Mouse (Mus musculus) hindbrain, embryonic 10.5 days (tissue): ENCODE measurements around the gene Scamp4. TPM values are rescaled to one million over a fixed set of nuclear protein-coding genes. Genes with fewer than 3 reads are reported as not detected.

Experiments
- DNase-seq: peaks from one replicate; pipeline ENCODE4 v3.0.0-alpha.2; 2017; ENCODE audit warnings: low spot score
- H3K27ac ChIP-seq: fragments of 300-500 bp; sonication (generic); 2 replicates; pipeline ENCODE4 v1.5.1; 2016; ENCODE audit warnings: mild to moderate bottlenecking, moderate library complexity
- H3K27me3 ChIP-seq: fragments of 300-500 bp; sonication (generic); 2 replicates; pipeline ENCODE4 v1.6.1; 2016; ENCODE audit warnings: mild to moderate bottlenecking; ENCODE audit not compliant: poor library complexity, insufficient read depth, severe bottlenecking
- H3K36me3 ChIP-seq: fragments of 300-500 bp; sonication (generic); 2 replicates; pipeline ENCODE4 v1.6.1; 2016; ENCODE audit warnings: mild to moderate bottlenecking, moderate library complexity
- H3K4me1 ChIP-seq: fragments of 300-500 bp; sonication (generic); replicated peaks from 2 replicates; pipeline ENCODE4 v1.6.1; 2016; ENCODE audit warnings: mild to moderate bottlenecking
- H3K4me3 ChIP-seq: fragments of 300-500 bp; sonication (generic); 2 replicates; pipeline ENCODE4 v1.5.1; 2016; ENCODE audit warnings: mild to moderate bottlenecking, moderate library complexity
- H3K9me3 ChIP-seq: fragments of 300-500 bp; sonication (generic); 2 replicates; pipeline ENCODE4 v1.6.1; 2016; ENCODE audit warnings: mild to moderate bottlenecking, moderate library complexity
- WGBS: fragments of 180-500 bp; shearing (Covaris S2); methylation state at CpG from one replicate; pipeline ENCODE4 v1.1.7; 2016; 5-methylcytosine and 5-hydroxymethylcytosine counted together
- polyA plus RNA-seq: library from polyadenylated mRNA; unstranded; fragments of >200 nt; fragmentation: Nextera tagmentation; extraction: Ambion mirVana; gene quantifications from 2 replicates; pipeline ENCODE4 v1.2.1, GENCODE M21; 2016

The Scamp4 gene
- polyA plus RNA-seq, 1 experiment from 2014 or later, result 92.0 TPM

DNA sequence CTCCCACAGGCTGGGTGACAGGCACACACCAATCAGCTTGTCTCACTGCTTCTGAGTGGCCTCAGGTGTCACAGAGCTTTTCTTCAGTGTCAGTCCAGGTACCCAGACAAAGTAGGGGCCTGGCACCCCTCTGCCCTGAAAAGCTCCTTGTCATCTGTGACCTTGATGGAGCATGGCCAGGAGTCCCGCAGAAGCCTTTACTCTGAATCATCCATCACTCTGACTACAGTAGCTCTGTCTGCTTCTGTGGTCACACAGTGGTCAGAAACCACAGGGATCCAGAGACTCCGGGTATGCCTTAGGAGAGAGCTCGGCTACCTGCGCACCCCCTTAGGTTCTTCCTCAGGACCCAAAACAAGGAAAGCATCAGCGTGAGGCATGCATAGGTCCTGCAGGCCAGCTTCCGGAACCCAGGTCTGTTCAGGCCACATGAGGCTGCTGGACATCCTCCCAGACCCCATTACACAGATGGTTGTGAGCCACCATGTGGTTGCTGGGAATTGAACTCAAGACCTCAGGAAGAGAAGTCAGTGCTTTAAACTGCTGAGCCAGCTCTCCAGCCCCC, 50.6 kb downstream of the Scamp4 start:
- 84% methylated on average over 6 of the region's 6 CpGs for whole genome bisulfite sequencing
- peaks cover 43% of the 10 kb centered on the region for H3K36me3 ChIP-seq
- no peak overlapping the region for H3K4me3 ChIP-seq
- H3K4me1 ChIP-seq, result peaks cover 51% of the 10 kb centered on the region
- no peak overlapping the region for H3K27ac ChIP-seq
- H3K27me3 ChIP-seq, result no peaks in the 10 kb centered on the region
- DNase-seq, result no peak
- H3K9me3 ChIP-seq, result no peaks in the 10 kb centered on the region

DNA sequence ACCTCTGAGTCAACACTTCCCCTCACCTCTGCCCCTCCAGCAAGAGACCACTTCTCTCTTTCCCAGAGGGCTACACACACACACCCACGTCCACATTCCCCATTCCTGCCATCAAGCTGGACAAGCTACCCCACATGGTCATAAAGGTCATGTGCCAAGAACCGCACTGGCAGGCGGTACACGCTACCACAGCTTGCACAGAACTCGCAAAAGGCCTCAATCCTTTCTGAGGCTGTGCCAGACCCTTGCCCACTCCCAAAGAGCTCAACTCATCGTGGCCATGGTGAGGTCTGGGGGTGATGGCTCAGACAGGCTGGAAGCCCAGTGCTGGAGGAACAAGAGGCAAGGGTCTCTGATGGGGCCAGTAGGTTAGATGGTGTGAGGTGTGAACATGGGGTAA, 52.2 kb downstream of the Scamp4 start:
- Histone ChIP-seq H3K4me3 (peak overlapping the region; percentile 91), H3K4me1 (peaks cover 50% of the 10 kb centered on the region), H3K9me3 (no peaks in the 10 kb centered on the region), H3K27ac (no peak overlapping the region; the same call in 1 of the 2 replicates), H3K36me3 (peaks cover 30% of the 10 kb centered on the region), H3K27me3 (no peaks in the 10 kb centered on the region)
- no peak for DNase-seq
- 90% methylated on average over 6 of the region's 6 CpGs for WGBS

DNA sequence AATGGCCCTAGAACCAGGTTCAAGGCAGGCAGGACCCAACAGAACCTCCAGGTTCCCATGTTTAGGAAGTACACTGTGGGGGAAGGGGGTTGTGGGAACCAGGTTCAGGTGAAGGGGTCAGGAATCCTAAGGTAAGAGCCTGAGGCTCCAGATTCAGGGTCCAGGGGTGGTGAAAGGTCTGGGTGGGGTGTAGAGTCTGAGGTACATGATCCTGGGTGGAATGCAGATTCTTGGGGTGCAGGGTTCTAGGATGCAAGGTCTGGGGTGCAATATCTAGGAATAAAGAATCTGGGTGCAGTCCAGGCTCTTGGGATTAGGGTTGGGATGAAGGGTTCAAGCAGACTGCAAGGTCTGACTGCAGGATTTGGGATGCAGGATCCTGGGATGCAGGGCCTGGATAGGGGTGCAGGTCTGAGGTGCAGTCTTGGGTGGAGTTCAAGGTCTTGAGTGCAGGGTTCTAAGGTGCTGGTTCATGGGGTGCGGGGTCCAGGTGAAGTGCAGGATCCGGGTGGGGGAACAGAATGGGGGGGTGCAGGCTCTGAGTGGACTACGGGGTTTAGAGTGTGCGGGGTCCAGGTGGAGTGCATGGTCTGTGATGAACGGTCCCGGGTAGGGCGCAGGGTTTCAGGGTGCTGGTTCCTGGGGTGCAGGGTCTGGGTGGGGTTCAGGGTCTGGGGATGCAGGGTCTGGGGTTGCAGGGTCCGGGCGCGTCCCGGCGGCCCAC, 52.9 kb downstream of the Scamp4 start:
- WGBS, result 6% methylated on average over 12 of the region's 12 CpGs

DNA sequence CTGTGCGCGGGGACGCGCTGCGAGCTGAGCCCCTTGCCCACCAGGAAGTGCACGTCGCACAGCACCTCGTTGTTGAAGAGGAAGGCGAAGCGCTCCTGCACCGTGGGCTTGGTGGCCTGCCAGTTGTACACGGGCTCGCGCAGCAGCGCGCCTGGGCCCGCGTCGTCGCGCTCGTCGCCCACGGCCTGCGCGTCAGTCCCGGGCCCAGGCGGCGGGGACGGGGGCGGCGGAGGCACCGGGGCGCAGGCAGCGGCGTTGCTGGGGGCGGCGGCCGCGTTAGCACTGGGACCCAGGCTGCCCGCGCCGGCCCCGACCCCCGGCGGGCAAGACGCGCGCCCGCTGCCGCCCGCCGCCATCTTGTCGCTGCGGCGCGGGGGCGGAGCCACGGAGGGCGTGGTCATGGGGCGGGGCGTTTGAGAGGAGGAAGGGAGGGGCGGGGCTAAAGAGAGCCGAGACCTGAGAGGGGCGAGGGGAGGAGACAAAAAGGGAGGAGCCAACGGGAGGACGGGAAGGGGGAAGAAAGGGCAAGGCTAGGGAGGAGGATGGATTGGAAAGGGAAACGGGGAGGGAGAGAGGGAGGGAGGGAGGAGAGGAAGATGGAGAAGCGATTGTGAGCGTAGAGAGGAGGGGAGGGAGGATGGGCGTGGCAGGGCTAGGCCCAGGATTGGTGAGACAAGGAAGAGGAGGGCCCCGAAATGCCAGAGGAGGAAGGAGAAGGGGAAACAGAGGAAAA, 53.6 kb downstream of the Scamp4 start:
- peak overlapping the region; percentile 96 for H3K27ac ChIP-seq
- no peaks in the 10 kb centered on the region for H3K9me3 ChIP-seq
- DNase-seq, result peak; percentile 98
- WGBS, result under 1% methylated on average over 72 of the region's 72 CpGs
- peak overlapping the region; percentile 91 for H3K4me3 ChIP-seq
- peaks cover 16% of the 10 kb centered on the region for H3K36me3 ChIP-seq
- H3K27me3 ChIP-seq, result no peaks in the 10 kb centered on the region
- peaks cover 50% of the 10 kb centered on the region for H3K4me1 ChIP-seq

More for the DNA sequence above, 52.9 kb downstream of the Scamp4 start:
- Histone ChIP-seq H3K27me3 (no peaks in the 10 kb centered on the region), H3K27ac (peak overlapping the region; percentile 96), H3K4me3 (peak overlapping the region; percentile 91), H3K36me3 (peaks cover 23% of the 10 kb centered on the region), H3K9me3 (no peaks in the 10 kb centered on the region), H3K4me1 (peaks cover 50% of the 10 kb centered on the region)
- no peak for DNase-seq

DNA sequence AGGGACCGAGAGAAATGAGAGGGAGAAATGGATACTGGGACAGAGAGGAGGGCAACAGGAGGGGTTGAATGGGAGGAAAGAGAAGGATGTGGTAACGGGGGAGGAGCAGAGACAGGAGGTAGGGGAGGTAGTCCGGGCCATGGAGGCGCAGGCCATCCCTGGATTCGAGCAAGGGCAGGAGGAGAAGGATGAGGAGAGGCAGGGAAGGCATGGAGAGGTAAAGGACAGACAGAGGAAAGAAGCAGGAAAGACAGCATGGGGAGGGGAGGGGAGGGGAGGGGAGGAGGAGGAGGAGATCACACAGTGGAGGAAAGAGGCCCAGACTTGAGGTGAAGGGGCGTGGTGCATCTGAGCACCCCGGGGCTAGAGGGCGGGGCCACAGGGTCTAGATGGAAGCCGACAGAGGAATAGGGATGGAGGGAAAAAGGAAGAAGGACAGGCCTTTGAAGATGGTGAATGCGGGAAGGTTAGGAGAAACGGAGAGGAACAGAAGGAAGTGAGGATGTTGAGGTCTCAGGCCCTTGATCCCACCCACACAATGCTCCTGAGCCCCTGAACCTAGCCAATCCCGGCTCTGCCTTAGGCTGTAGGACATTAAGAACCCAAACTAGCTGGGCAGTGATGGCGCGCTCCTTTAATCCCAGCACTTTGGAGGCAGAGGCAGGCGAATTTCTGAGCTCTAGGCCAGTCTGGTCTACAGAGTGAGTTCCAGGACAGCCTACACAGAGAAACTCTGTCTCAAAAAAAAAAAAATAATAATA, 54.4 kb downstream of the Scamp4 start, which contains the start of gene Btbd2:
Gene Btbd2 (minus strand): TSS at position 209 of the 761 bp plus-strand sequence.
- peak within 1 kb of the TSS; percentile 91 for H3K4me3 ChIP-seq
- no peaks in the 10 kb centered on the region for H3K9me3 ChIP-seq
- H3K4me1 ChIP-seq, result peaks cover 50% of the 10 kb centered on the region
- no peaks in the 10 kb centered on the region for H3K27me3 ChIP-seq
- DNase-seq, result no peak
- WGBS, result 21% methylated on average over 15 of the region's 15 CpGs
- H3K27ac ChIP-seq, result peak within 1 kb of the TSS; percentile 96
- peaks cover 11% of the 10 kb centered on the region for H3K36me3 ChIP-seq

DNA sequence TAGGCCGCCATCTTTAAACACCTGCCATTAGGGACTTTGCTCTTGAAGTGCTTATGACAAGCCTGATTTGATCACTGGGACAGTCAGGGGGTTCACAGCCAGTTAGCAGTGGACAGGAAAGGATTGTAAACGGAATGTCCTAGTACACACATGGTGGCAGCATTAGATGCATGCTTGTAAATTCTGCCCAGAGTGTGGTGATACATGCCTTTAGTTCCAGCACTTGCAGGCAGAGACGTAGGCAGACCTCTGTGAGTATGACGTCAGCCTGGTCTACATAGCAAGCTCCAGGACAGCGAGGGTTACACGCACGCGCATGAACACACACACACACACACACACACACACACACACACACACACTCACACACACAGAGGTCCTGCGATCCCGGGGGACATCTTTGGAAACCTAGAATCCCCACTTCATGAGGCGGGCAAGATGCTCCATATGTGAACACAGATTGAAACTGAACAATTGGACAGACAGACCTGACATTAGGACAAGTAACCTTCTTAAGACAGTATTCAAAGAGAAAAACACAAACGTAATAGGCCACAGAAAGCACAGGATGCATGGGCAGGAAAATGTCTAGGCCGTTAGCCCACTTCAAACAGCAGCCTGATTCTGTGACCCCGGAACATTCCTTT, 55.6 kb downstream of the Scamp4 start:
- WGBS, result 88% methylated on average over 14 of the region's 14 CpGs
- Histone ChIP-seq H3K9me3 (no peaks in the 10 kb centered on the region), H3K4me3 (no peak overlapping the region)

DNA sequence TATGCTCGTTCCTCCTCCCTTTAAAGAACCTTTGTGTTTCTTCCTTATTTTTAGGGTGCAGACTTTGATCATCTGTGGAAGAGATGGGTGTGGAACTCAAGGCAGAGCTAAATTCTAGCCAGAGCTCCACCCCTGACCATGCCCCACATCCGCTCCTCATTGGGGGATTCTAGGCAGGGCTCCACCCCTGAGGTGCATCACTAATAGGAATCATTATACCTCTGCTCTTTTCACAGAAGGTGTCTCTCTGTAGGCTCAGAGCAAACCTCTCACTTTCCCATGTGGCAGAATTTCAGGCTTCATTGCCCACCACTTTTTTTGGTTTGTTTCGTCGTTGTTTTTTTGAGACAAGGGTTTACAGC, 56.1 kb downstream of the Scamp4 start:
- no peaks in the 10 kb centered on the region for H3K9me3 ChIP-seq
- peaks cover 51% of the 10 kb centered on the region for H3K4me1 ChIP-seq
- H3K4me3 ChIP-seq, result 0 out of 2 replicates have a peak overlapping the region, but pooled peaks have one; percentile 16
- WGBS, result 57% methylated on average over 4 of the region's 4 CpGs
- H3K27me3 ChIP-seq, result no peaks in the 10 kb centered on the region
- no peak for DNase-seq
- H3K27ac ChIP-seq, result peak overlapping the region; percentile 70
- H3K36me3 ChIP-seq, result no peaks in the 10 kb centered on the region

More for the DNA sequence above, 55.6 kb downstream of the Scamp4 start:
- H3K4me1 ChIP-seq, result peaks cover 51% of the 10 kb centered on the region
- no peak overlapping the region for H3K27ac ChIP-seq
- H3K36me3 ChIP-seq, result 0 out of 2 replicates have a peak, but pooled peaks cover under 1% of the 10 kb centered on the region
- no peaks in the 10 kb centered on the region for H3K27me3 ChIP-seq
- no peak for DNase-seq

DNA sequence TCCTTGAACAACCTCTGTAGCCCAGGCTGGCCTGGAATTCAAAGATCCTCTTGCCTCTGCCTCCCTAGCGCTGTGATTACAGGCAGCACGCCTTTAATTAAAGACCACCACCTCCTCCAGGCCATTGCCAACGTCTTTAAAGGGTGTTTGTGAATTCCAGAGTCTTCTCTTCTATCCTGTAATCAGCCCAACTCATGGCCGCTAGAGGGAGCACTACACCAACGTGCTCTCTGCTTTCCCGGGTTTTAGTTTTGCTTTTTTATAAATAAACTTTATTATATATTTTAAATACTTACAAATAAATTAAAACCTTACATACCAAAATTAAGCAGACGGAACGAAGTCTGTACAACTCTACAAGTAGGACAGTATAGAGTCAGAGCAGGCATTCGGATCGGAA, 56.5 kb downstream of the Scamp4 start:
- H3K27me3 ChIP-seq, result no peaks in the 10 kb centered on the region
- peaks cover 51% of the 10 kb centered on the region for H3K4me1 ChIP-seq
- H3K36me3 ChIP-seq, result no peaks in the 10 kb centered on the region
- DNase-seq, result peak; percentile 70
- peak overlapping the region; percentile 16; the same call in 1 of the 2 replicates for H3K4me3 ChIP-seq
- H3K27ac ChIP-seq, result peak overlapping the region; percentile 70
- 19% methylated on average over 10 of the region's 10 CpGs for WGBS
- H3K9me3 ChIP-seq, result no peaks in the 10 kb centered on the region

DNA sequence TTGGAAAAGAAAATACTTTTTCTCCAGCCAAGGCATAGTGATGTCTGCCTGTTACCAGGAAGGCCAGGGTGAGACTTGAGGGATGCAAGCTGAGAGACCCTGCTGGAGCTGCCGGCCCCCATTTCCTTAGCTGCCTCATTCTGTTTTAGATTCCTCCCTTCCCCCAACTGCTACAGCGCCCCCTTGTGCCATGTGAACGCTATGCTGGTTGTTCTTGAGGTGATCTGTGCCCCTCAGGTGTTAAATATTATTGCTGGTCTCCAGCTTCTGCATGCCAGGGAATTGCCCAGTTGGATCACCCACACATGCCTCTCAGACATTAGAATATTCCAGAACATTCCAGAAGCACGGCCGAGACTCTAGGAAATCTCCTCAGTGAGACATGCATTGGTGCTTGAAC, 58.5 kb downstream of the Scamp4 start:
- H3K27me3 ChIP-seq, result no peaks in the 10 kb centered on the region
- DNase-seq, result peak; percentile 52
- no peaks in the 10 kb centered on the region for H3K9me3 ChIP-seq
- WGBS, result 33% methylated on average over 5 of the region's 5 CpGs
- H3K36me3 ChIP-seq, result peaks cover 9% of the 10 kb centered on the region
- peaks cover 51% of the 10 kb centered on the region for H3K4me1 ChIP-seq
- no peak overlapping the region for H3K4me3 ChIP-seq
- H3K27ac ChIP-seq, result no peak overlapping the region

DNA sequence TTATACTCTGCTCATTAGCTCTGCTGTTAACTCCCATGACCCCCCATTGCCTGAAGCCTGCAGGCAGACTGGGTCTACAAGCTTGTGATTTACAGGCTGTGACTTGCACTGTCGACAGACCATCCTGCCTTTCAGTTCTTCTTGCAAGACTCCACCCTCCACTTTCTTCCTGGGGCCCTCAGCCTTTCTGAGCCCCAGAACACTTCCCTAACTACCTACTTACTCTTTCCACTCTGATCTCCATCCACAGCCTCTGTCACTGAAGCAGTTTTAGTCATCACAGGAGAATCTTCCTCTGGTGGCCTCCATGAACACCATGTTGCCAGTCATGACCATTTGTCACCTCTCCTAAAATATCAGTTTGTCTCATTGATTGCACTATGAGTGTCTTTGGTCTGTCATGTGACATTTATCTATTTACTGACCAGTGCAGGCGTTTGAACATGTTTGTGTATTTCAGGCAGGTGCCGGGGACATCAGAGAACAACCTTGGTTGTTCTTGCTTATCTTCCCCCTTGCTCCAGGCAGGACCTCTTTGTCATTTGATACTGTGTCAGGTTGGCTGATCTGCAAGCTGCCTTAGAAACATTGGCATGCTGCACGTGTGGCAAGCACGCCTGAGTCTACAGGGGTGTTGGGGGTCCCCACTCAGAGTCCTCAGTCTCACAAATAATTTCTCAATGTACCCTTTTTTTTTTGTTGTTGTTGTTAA, 61.0 kb downstream of the Scamp4 start:
- Histone ChIP-seq H3K27ac (peak overlapping the region; percentile 40; the same call in 1 of the 2 replicates), H3K9me3 (no peaks in the 10 kb centered on the region), H3K27me3 (no peaks in the 10 kb centered on the region), H3K4me3 (no peak overlapping the region), H3K36me3 (peaks cover 34% of the 10 kb centered on the region), H3K4me1 (peaks cover 51% of the 10 kb centered on the region)
- 64% methylated on average over 5 of the region's 5 CpGs for WGBS
- DNase-seq, result no peak

DNA sequence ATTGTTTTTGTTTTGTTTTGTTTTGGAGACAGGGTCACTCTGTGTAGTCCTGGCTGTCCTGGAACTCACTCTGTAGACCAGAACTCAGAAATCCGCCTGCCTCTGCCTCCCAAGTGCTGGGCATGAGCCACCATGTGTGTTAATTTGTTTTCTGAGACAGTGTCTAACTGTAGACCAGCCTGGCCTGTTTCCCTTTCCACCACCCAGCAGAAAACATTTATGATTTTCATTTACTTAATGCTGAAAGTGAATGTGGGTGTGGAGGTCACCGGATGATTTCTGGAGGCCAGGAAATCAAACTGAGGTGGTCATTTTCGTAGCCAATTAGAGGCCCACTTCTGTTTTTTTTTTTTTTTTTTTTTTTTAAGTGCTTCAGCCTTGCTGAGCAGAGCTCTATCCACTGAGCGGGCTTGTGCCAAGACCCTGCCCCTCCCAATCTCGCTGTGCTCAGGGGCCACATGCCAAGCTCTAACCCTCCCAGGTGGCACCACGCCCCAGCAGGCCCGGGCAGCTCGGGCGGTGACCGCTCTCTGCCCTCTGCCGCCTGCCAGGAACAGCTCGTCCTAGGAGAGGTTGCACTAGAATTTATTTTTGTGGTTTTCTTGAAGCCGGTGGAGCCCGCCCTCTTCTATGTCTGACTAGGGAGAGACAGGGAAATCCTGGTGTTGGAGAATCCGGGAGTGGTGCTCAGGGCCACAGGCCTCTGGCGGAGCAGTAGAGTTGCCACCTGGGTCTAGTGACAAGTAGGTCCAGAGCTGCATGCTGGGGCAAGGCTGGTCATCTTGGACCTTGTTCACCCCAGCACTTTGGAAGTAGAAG, 61.7 kb downstream of the Scamp4 start:
- peak overlapping the region; percentile 26 for H3K27ac ChIP-seq
- H3K4me3 ChIP-seq, result peak overlapping the region; percentile 10
- peaks cover 49% of the 10 kb centered on the region for H3K4me1 ChIP-seq
- H3K36me3 ChIP-seq, result peaks cover 41% of the 10 kb centered on the region
- no peaks in the 10 kb centered on the region for H3K27me3 ChIP-seq
- DNase-seq, result peak; percentile 40
- no peaks in the 10 kb centered on the region for H3K9me3 ChIP-seq
- WGBS, result 45% methylated on average over 16 of the region's 16 CpGs
